Mouse (Mus musculus) forebrain, postnatal 0 days (tissue): ENCODE results near the gene Zfp595. TPM values are rescaled to one million over a fixed set of nuclear protein-coding genes. Genes with fewer than 3 reads are reported as not detected.
"Not testable (repeated sequence)": the region's sequence is repeated elsewhere in the genome, so short reads cannot be mapped to it uniquely, and the experiment has no call there.

Experiments used
- ATAC-seq: fragments of 200-750 bp; cut with Nextera tagmentation; 2 replicates; pipeline ENCODE4 v1.8.0; 2017; ENCODE audit warnings: mild to moderate bottlenecking, moderate library complexity
- DNase-seq: peaks from one replicate; pipeline ENCODE4 v3.0.0-alpha.2; 2015
- H3K27ac ChIP-seq: fragments of 300-500 bp; sonication (generic); 2 replicates; pipeline ENCODE4 v1.5.1; 2014; ENCODE audit warnings: low read depth, mild to moderate bottlenecking, antibody characterized with exemption, low read length, moderate library complexity, mixed read lengths
- H3K27me3 ChIP-seq: fragments of 300-500 bp; sonication (generic); 2 replicates; pipeline ENCODE4 v1.6.1; 2014; ENCODE audit warnings: mild to moderate bottlenecking, low read length, mixed read lengths; ENCODE audit not compliant: insufficient read depth
- H3K36me3 ChIP-seq: fragments of 300-500 bp; sonication (generic); 2 replicates; pipeline ENCODE4 v1.6.1; 2014; ENCODE audit warnings: mild to moderate bottlenecking, moderate library complexity; ENCODE audit not compliant: insufficient read depth
- H3K4me1 ChIP-seq: fragments of 300-500 bp; sonication (generic); 2 replicates; pipeline ENCODE4 v1.6.1; 2014; ENCODE audit warnings: antibody characterized with exemption; ENCODE audit not compliant: insufficient read depth
- H3K4me2 ChIP-seq: fragments of 300-500 bp; sonication (generic); 2 replicates; pipeline ENCODE4 v1.6.1; 2014; ENCODE audit warnings: low read depth, mild to moderate bottlenecking, moderate library complexity
- H3K4me3 ChIP-seq: fragments of 300-500 bp; sonication (generic); 2 replicates; pipeline ENCODE4 v1.5.1; 2014; ENCODE audit warnings: low read depth, low read length, mixed read lengths
- H3K9ac ChIP-seq: fragments of 300-500 bp; sonication (generic); 2 replicates; pipeline ENCODE4 v1.6.1; 2014; ENCODE audit warnings: mild to moderate bottlenecking
- H3K9me3 ChIP-seq: fragments of 300-500 bp; sonication (generic); 2 replicates; pipeline ENCODE4 v1.6.1; 2016; ENCODE audit warnings: low read length
- CTCF ChIP-seq: sonication (generic); IDR thresholded peaks from 2 replicates; pipeline ENCODE4 v1.5.1; 2016; ENCODE audit warnings: antibody characterized with exemption, control low read depth, low read depth
- WGBS: fragments of 180-500 bp; shearing (Covaris S2); extraction: QIAGEN DNeasy Blood & Tissue Kit; methylation state at CpG from one replicate; pipeline ENCODE4 v1.1.7; 2014; 5-methylcytosine and 5-hydroxymethylcytosine counted together
- polyA plus RNA-seq: library from polyadenylated mRNA; unstranded; fragments of >200 nt; fragmentation: Nextera tagmentation; extraction: Ambion mirVana; gene quantifications from 2 replicates; pipeline ENCODE4 v1.2.1, GENCODE M21; 2015
- total RNA-seq: library from RNA; depleted of rRNA; stranded (reverse); fragments of >200 nt; gene quantifications from 2 replicates; pipeline ENCODE4 v1.2.3, GENCODE M21; 2014; rRNA removed

Gene Zfp595
- total RNA-seq, result 3.0 and 3.2 TPM in 2 replicates
- 0.50 and 0.54 TPM in 2 replicates for polyA plus RNA-seq

GRCm38 (mm10) chr13:67332019-67332724 is at the start of gene Zfp595:
Gene Zfp595 (minus strand): TSS chr13:67332570.
- peak; percentile 67 for TF ChIP-seq CTCF
- Histone ChIP-seq H3K9ac (peak within 1 kb of the TSS; percentile 50), H3K4me3 (peak within 1 kb of the TSS; percentile 53), H3K27ac (no peak within 1 kb of the TSS), H3K4me1 (no peaks in the 10 kb centered on the region), H3K4me2 (peak within 1 kb of the TSS; percentile 80), H3K36me3 (no peaks in the 10 kb centered on the region), H3K9me3 (no peaks in the 10 kb centered on the region), H3K27me3 (no peaks in the 10 kb centered on the region)
- 16% methylated on average over 17 of the region's 17 CpGs for WGBS
- ATAC-seq, result peak; percentile 95
- DNase-seq, result peak; percentile 81

DNA sequence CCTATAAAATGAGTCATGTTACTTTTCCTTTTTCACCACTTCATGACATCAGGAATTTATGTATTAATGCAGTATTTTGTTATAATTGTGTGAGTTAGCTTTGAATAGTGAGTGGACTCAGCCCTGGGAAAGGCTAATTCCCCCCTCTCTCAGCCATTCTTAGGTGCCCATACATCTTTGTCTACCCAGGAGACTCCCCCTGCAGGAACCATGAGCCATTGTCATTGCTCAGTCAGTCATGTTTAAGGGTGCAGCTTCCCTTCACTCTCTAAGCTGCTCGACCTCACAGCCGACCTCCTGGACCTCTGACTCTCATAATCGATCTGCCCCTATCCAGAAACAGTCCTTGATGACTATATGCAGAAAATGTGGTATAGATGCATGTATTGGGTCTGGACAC is 43.9 kb upstream of the Zfp595 start:
- not testable (repeated sequence) for DNase-seq, H3K27ac ChIP-seq, H3K9ac ChIP-seq, H3K36me3 ChIP-seq, H3K4me3 ChIP-seq, H3K9me3 ChIP-seq, H3K4me1 ChIP-seq, H3K27me3 ChIP-seq, ATAC-seq, H3K4me2 ChIP-seq
- WGBS, result 55% methylated on average over 3 of the region's 3 CpGs

- DNase-seq (peak; percentile 46), ATAC-seq (peak; percentile 88)
- peak within 1 kb of the TSS; percentile 34 for H3K4me3 ChIP-seq
- WGBS, result 28% methylated on average over 13 of the region's 15 CpGs
- H3K4me2 ChIP-seq, result peak within 1 kb of the TSS; percentile 55
- H3K36me3 ChIP-seq, H3K27me3 ChIP-seq, H3K27ac ChIP-seq, H3K9me3 ChIP-seq, H3K4me1 ChIP-seq, H3K9ac ChIP-seq: not testable (repeated sequence)
Observed at GRCm38 (mm10) chr13:67375050-67375911, 42.9 kb upstream of the Zfp595 start, which contains the start of the genes Gm28041 and Zfp456. Gene Gm28041 (minus strand): TSS chr13:67375733. Gene Zfp456 (minus strand): TSS chr13:67375810.

DNA sequence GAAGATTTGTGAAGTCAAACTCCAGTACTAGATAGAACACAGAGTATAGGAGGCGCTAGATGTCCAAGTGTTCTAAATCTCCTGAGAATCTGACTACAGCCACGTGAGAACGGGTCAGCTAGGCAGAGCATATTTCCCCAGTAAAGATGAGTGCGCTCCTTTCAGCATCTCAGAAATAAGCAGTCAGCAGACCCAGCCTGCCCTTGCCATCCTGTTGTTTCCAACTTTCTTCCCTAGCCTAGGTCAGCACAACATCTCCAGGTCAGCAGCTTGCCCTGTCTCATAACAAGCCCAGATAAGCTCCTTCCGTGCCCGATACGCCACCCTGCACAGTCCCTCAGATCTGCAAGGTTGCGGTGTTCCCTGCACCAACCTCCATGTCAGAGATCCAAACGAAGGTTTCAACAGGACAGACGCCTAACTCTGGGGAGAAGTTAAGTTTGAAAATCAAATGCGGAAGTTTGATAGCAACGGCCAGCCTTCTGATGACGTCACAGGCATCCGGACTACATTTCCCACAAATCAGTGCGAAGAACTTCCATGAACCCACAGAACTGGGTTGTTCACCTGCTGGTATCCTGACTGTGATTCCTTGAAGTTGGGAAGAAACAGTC is 27.9 kb upstream of the Zfp595 start, which contains the start of the genes Gm28044 and Zfp953:
Gene Gm28044 (minus strand): TSS at position 406 of the 614 bp plus-strand sequence.
Gene Zfp953 (minus strand): TSS at position 475 of the 614 bp plus-strand sequence.
- Histone ChIP-seq H3K4me2 (peak within 1 kb of the TSS; percentile 63), H3K36me3 (no peaks in the 10 kb centered on the region), H3K4me3 (peak within 1 kb of the TSS; percentile 70), H3K27ac (0 out of 2 replicates have a peak within 1 kb of the TSS, but pooled peaks have one; percentile 22), H3K9me3 (no peaks in the 10 kb centered on the region), H3K27me3 (no peaks in the 10 kb centered on the region), H3K4me1 (peaks cover 5% of the 10 kb centered on the region; the same call in 1 of the 2 replicates), H3K9ac (peak within 1 kb of the TSS; percentile 51)
- TF ChIP-seq CTCF, result peak; percentile 34; the same call in 1 of the 2 replicates
- WGBS, result under 1% methylated on average over 15 of the region's 15 CpGs
- DNase-seq (peak; percentile 90), ATAC-seq (peak; percentile 97)

- Histone ChIP-seq H3K9ac (no peak overlapping the region), H3K36me3 (no peaks in the 10 kb centered on the region), H3K27me3 (no peaks in the 10 kb centered on the region), H3K4me2 (no peak overlapping the region), H3K27ac (no peak overlapping the region), H3K4me1 (no peaks in the 10 kb centered on the region), H3K9me3 (no peaks in the 10 kb centered on the region), H3K4me3 (no peak overlapping the region)
- DNase-seq (no peak), ATAC-seq (no peak)
- TF ChIP-seq CTCF, result no peak
Observed at GRCm38 (mm10) chr13:67351854-67352253, 19.5 kb upstream of the Zfp595 start.

- no peak overlapping the region for H3K4me3 ChIP-seq
- H3K9ac ChIP-seq, result no peak overlapping the region
- no peaks in the 10 kb centered on the region for H3K27me3 ChIP-seq
- TF ChIP-seq CTCF, result no peak
- no peaks in the 10 kb centered on the region for H3K9me3 ChIP-seq
- H3K36me3 ChIP-seq, result no peaks in the 10 kb centered on the region
- 95% methylated on average over 2 of the region's 2 CpGs for WGBS
- no peaks in the 10 kb centered on the region for H3K4me1 ChIP-seq
- ATAC-seq (no peak), DNase-seq (no peak)
- no peak overlapping the region for H3K4me2 ChIP-seq
- H3K27ac ChIP-seq, result no peak overlapping the region
Observed at GRCm38 (mm10) chr13:67343422-67343821, 11.1 kb upstream of the Zfp595 start.
